Mouse (Mus musculus) macrophage (primary cell): ENCODE measurements at regions not wholly inside any gene's neighbourhood (a gene's known extent, or its start where the extent isn't known, plus 50 kb on each side); places are given as distances from the start of the nearest gene placed in this dataset.

Experiments
- H3K27ac ChIP-seq: fragments of 350-480 bp; formaldehyde crosslinking; 2 replicates; pipeline ENCODE4 v1.9.0; 2021
- H3K36me3 ChIP-seq: fragments of 350-480 bp; formaldehyde crosslinking; 2 replicates; pipeline ENCODE4 v1.9.0; 2021; ENCODE audit errors: inconsistent target
- H3K4me3 ChIP-seq: fragments of 350-480 bp; formaldehyde crosslinking; 2 replicates; pipeline ENCODE4 v1.9.0; 2021; ENCODE audit errors: inconsistent target
- H3K79me2 ChIP-seq: fragments of 350-480 bp; formaldehyde crosslinking; 2 replicates; pipeline ENCODE4 v1.9.0; 2021; ENCODE audit errors: inconsistent target
- WGBS: methylation state at CpG from one replicate; pipeline ENCODE4 v1.1.7; 2026; ENCODE audit warnings: inconsistent platforms; ENCODE audit not compliant: missing documents; 5-methylcytosine and 5-hydroxymethylcytosine counted together

DNA sequence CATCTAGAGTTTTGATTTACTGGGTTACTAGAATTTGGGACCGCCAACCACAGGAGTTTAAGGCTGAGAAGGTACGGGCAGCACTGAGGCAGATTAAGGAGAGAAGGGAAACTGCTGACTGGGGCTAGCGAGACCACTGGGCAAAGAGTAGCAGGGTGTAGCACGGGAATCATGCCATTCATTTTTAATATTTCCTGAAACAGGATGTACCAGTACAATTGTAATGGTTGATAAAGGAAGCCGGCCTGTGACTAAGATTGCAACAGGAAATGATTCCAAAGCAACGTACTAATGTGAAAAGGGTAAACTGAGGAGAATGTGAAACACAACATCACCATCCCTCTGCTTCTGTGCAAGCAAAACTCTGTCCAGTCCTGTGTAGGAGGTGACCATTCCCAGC lies 118.3 kb upstream of the Ift57 start:
- 67% methylated on average over 6 of the region's 6 CpGs for WGBS
- H3K4me3 ChIP-seq = no peak overlapping the region
- H3K79me2 ChIP-seq = no peaks in the 10 kb centered on the region
- no peak overlapping the region for H3K27ac ChIP-seq
- H3K36me3 ChIP-seq = no peaks in the 10 kb centered on the region

DNA sequence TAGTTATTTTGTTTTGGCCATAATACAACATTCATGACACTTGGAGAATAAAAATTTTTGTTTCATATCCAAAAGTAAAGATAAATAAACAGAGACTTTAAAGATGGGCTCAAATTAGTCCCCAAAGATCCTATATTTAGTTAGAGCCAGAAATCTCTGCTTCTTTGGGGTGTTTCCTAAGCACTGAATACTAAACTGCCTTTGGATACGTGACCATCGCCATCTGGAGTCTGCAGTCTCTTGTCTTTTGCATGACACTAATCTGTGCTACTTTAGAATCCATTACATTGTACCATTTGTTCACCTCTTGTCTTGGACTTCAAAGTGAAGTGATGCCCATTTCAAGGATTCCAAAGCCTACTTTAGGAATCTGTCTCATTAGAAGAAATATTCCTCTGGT lies 92.5 kb upstream of the Ift57 start:
- no peaks in the 10 kb centered on the region for H3K36me3 ChIP-seq

DNA sequence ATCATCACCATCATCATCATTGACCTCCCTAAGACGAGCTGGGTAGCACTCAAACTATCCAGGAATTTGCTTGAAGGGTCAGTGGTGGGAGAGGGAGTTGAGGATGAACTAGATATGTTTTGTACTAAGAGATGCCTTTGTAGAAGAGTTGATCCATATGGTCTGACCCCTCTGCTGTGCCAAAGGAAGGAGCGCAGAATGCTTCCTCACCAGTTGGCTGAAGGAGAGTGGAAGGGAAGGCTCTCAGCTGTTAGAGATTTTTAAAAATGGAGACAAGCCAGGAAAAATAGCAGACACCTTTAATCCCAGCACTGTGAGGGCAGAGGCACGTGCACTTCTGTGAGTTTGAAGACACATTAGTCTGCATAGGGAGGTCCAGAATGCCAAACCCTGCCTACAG lies 84.2 kb upstream of the Ift57 start:
- H3K4me3 ChIP-seq = no peak overlapping the region
- 90% methylated on average over 3 of the region's 3 CpGs for WGBS
- no peaks in the 10 kb centered on the region for H3K79me2 ChIP-seq
- no peaks in the 10 kb centered on the region for H3K36me3 ChIP-seq
- no peak overlapping the region for H3K27ac ChIP-seq

More for the DNA sequence above, 92.5 kb upstream of the Ift57 start:
- Histone ChIP-seq H3K4me3 (no peak overlapping the region), H3K27ac (no peak overlapping the region), H3K79me2 (no peaks in the 10 kb centered on the region)
- 91% methylated on average over 2 of the region's 2 CpGs for WGBS

DNA sequence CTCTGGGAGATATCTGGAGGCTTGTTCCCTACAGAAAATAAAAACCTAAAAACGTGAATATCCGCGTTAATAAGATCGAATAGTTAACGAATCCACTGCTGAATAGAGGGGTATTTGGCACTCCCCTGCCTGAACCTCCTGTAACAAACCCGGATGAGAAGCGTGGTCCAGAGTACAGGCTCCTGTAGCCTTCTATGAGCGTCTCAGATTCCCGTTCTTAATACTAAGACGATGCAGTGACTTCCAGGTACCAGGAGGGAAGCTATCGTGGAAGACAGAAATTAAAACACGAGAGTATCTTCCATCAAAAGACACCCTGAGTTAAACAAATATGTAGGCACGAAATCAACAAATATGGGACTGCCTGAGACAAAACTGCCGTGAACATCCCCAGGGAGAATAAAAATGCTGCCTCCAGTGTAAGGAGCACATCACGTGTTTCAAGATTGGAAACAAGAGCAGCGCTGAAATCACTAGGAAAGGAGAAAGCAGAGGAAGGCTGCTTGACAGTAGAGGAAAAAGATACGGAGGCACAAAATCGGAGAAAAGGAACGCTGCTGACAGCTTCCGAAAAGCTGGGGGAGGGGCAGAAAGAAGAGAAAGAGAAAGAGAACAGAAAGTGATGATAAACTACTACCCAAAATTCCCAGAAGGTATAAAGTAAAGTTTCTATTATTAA lies 83.6 kb upstream of the Ift57 start:
- H3K79me2 ChIP-seq = no peaks in the 10 kb centered on the region
- H3K36me3 ChIP-seq = no peaks in the 10 kb centered on the region
- H3K4me3 ChIP-seq = no peak overlapping the region
- H3K27ac ChIP-seq = no peak overlapping the region
- 94% methylated on average over 19 of the region's 20 CpGs for WGBS

DNA sequence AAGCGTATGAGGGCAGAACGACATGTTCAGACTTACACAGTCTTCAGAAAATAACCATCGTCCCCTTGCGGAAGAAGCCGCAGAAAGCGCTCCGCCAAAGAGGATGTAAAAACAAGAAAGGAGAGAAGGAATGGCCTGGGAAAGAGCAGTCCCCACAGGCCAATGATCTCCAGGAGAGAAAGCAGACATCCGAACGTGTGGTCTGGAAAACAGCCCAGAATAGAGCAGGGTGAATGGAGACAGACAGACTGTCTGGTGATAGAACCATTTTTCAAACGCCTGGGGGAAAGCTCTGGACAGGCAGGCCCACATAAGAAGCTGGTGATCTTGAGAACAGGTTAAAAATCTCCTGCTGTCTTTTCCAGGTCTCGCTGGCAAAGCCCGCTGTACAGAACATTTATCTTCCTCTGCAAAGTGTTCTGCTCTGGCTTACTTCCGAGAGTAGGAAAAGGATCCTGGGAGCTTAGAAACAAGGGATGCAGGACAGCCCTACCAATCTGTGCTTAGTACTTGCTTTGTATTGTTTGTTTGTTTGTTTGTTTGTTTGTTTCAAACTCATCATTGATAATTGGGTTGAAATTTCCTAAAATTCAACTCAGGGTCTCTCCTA lies 82.7 kb upstream of the Ift57 start:
- WGBS = 89% methylated on average over 13 of the region's 13 CpGs
- no peaks in the 10 kb centered on the region for H3K36me3 ChIP-seq
- no peak overlapping the region for H3K27ac ChIP-seq
- no peak overlapping the region for H3K4me3 ChIP-seq
- H3K79me2 ChIP-seq = no peaks in the 10 kb centered on the region

DNA sequence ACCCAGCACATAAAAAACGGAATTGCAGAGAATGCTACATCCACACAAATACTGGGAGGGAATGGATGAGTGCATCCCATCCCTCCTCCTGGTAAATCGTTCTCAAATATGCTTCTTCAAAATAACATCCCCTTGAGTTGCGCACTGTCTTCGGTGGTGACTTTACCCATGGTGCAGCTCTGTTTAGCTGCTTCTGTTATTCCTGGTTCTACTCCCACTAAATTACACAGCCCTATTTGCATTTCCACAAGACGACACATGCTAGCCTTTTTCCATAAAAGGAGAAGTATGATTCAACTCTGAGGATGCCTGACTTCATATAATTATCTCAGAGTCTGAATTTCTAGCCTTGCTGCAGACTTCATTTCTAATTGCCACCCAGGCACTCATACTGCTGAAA lies 65.5 kb upstream of the Ift57 start:
- Histone ChIP-seq H3K79me2 (no peaks in the 10 kb centered on the region), H3K27ac (no peak overlapping the region), H3K4me3 (no peak overlapping the region), H3K36me3 (no peaks in the 10 kb centered on the region)
- WGBS = 83% methylated on average over 5 of the region's 5 CpGs

DNA sequence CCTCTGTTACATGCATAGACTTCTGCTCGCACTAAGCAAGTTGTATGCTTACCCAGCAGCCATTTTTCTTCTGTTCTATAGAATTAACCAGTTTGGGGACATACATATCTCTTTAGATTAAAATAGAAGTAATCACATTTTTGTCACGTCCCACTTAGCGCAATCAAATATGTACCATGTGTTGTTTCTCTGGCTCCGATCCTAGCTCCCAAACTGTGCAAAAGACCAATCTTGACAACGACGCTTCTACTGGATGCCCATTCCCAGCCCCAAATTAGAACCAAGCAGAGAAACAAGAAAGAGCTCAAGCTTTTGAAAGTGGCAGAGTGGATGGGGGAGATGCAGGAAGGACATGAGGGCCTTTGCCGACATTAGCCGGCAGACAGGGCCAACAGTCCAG lies 63.5 kb upstream of the Ift57 start:
- WGBS = 94% methylated on average over 8 of the region's 8 CpGs
- no peaks in the 10 kb centered on the region for H3K36me3 ChIP-seq
- H3K4me3 ChIP-seq = no peak overlapping the region

DNA sequence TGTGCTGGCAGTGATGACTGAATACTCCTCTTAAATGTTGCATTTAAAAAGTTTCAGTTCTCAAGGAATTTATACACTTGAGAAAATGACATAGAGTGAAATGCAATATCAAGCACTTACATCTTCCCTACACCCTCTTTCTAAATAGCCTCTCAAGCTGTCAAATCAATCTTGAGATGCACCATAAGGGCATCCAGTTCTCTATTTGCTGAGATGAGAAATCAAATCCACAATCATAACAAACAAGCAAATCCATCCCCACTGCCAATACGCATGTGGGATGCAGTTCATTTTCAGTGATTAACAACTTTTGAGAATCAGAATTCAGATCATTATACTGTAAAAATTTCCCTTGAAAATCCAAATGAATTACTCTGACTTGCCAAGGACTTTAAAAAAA lies 62.6 kb upstream of the Ift57 start:
- Histone ChIP-seq H3K4me3 (no peak overlapping the region), H3K27ac (no peak overlapping the region), H3K36me3 (no peaks in the 10 kb centered on the region), H3K79me2 (no peaks in the 10 kb centered on the region)
- WGBS = 92% methylated on average over 1 of the region's 1 CpGs

More for the DNA sequence above, 63.5 kb upstream of the Ift57 start:
- Histone ChIP-seq H3K27ac (no peak overlapping the region), H3K79me2 (no peaks in the 10 kb centered on the region)

DNA sequence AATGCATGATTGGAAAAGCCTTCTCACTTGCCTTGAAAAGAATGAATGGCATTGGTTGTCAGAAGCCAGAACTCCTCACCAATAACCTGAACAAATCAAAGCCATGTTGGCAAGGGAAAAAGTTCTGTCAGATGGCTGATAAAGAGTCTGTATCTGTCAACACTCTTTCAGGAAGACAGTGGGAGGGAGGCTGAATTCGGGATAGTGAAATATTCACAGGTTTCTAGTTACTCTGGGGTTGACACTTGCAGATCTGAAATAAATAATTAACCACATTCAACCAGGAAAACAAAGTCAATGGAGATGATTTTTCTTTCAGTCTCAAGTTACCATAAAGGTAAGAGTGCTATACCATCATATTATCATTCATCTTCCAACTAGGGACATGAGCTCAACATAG lies 56.3 kb upstream of the Ift57 start:
- 75% methylated on average over 1 of the region's 1 CpGs for WGBS
- no peaks in the 10 kb centered on the region for H3K79me2 ChIP-seq
- no peak overlapping the region for H3K27ac ChIP-seq
- H3K4me3 ChIP-seq = no peak overlapping the region
- no peaks in the 10 kb centered on the region for H3K36me3 ChIP-seq

DNA sequence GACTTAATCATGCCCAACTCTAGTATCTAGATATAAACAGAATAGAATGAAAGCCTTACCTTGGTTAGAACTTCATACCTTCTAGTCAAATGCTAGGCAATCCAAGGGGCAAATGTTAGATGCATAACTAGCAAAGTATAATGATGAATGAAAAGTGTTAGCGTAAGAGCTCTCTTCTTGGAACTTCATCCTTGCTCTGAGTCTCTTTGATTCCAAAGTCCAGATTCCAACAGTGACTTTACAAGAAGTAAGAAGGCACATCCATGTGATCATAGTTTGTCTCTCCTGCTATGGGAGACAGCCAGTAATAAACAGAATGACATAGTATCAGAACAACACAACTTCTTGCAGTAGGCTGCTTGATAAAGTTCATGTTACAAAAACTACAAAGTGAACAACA lies 54.6 kb upstream of the Ift57 start:
- 89% methylated on average over 1 of the region's 1 CpGs for WGBS
- Histone ChIP-seq H3K79me2 (no peaks in the 10 kb centered on the region), H3K4me3 (no peak overlapping the region), H3K27ac (no peak overlapping the region), H3K36me3 (no peaks in the 10 kb centered on the region)

DNA sequence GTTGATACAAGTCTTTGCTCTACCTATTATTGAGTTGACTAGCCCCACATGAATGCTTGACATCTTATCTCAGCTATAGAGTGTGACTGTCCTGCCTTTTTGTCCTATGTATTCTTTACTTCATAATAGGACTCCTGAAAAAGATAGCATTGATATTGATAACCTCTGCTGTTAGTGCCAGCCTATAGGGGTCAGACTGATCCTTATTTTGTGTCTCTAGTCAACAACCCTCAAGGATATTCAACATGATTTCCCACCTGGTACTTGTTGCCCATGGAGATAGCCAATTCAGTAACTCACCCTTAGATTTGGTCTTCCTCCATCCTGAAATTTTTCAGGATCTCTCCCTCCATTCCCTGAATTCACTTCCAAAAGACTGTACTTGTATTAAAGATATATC lies 52.6 kb upstream of the Ift57 start:
- H3K79me2 ChIP-seq = no peaks in the 10 kb centered on the region
- H3K27ac ChIP-seq = no peak overlapping the region
- H3K4me3 ChIP-seq = no peak overlapping the region
- H3K36me3 ChIP-seq = no peaks in the 10 kb centered on the region
